Mouse (Mus musculus) liver, embryonic 14.5 days (tissue): Measurements from ENCODE around the gene Tubg1.
A peak's percentile ranks its signal among the peaks of the same experiment; 100 is the strongest.

Experiments used
- CTCF ChIP-seq: IDR thresholded peaks from 2 replicates; pipeline ENCODE4 v1.5.1; 2016; ENCODE audit warnings: antibody characterized with exemption, low read depth, control low read depth
- EP300 ChIP-seq: IDR thresholded peaks from 2 replicates; pipeline ENCODE4 v1.6.1; 2016; ENCODE audit warnings: antibody characterized with exemption, low read depth

DNA sequence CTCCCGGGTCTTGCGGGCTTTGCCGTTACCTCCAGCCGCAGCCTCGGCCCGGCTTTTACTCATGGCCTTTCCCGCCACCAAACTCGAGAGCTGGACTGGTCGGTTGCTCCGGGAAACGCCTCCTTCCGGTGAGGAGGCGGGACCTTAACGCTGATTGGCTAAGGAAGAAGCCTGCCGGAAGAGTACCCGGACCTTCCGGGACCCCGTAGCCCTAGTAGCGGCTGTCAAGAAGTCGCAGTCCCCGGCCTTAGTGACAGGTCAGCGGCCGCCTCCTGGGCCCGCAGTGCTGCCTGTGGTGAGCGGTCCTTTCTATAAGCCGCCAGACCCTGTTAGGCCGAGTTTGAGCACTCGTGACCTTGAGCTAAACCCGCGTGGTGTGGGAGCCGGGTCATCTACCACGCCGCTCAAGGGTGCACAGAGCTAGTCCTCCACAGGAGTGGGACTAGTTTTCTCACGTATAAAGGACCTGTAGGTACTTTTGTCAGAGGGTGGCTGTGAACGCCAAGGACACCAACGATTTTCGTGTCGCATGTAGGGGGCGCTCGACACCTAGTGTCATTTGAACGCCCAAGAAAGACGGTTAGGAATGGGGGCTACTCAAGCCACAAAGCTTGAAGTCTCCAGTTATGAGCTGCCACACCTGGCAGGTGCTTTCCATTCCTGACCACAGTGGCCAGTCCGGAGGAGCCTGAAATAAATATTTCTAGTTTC lies 24.3 kb upstream of the Tubg1 start, which contains the start of gene Psmc3ip:
- TF ChIP-seq CTCF (peak; percentile 93), EP300 (peak; percentile 29; the same call in 1 of the 2 replicates)
